Mouse (Mus musculus) lung, embryonic 16.5 days (tissue): ENCODE measurements around the gene Nfasc. TPM values are rescaled to one million over a fixed set of nuclear protein-coding genes. Genes with fewer than 3 reads are reported as not detected.

ENCODE experiments used
- ATAC-seq: fragments of 200-750 bp; cut with Nextera tagmentation; 2 replicates; pipeline ENCODE4 v1.8.0; 2017; ENCODE audit warnings: low read depth, mild to moderate bottlenecking, moderate library complexity
- H3K27ac ChIP-seq: fragments of 300-500 bp; sonication (generic); 2 replicates; pipeline ENCODE4 v1.5.1; 2014; ENCODE audit warnings: mild to moderate bottlenecking, control low read depth, low read length
- H3K27me3 ChIP-seq: fragments of 300-500 bp; sonication (generic); 2 replicates; pipeline ENCODE4 v1.6.1; 2014; ENCODE audit warnings: low read depth, low read length, mixed read lengths; ENCODE audit not compliant: control insufficient read depth, insufficient read depth
- H3K36me3 ChIP-seq: fragments of 300-500 bp; sonication (generic); 2 replicates; pipeline ENCODE4 v1.6.1; 2014; ENCODE audit warnings: low read length; ENCODE audit not compliant: control insufficient read depth, insufficient read depth
- H3K4me1 ChIP-seq: fragments of 300-500 bp; sonication (generic); replicated peaks from 2 replicates; pipeline ENCODE4 v1.6.1; 2014; ENCODE audit warnings: low read length, mixed read lengths; ENCODE audit not compliant: control insufficient read depth, insufficient read depth
- H3K4me2 ChIP-seq: fragments of 300-500 bp; sonication (generic); 2 replicates; pipeline ENCODE4 v1.6.1; 2014; ENCODE audit warnings: low read depth, low read length, control low read depth
- H3K4me3 ChIP-seq: fragments of 300-500 bp; sonication (generic); 2 replicates; pipeline ENCODE4 v1.5.1; 2014; ENCODE audit warnings: mild to moderate bottlenecking, low read length, control low read depth
- H3K9ac ChIP-seq: fragments of 300-500 bp; sonication (generic); 2 replicates; pipeline ENCODE4 v1.6.1; 2014; ENCODE audit warnings: low read length, control low read depth
- H3K9me3 ChIP-seq: fragments of 300-500 bp; sonication (generic); 2 replicates; pipeline ENCODE4 v1.6.1; 2016; ENCODE audit warnings: low read length; ENCODE audit not compliant: control insufficient read depth
- WGBS: fragments of 180-500 bp; shearing (Covaris S2); extraction: QIAGEN DNeasy Blood & Tissue Kit; methylation state at CpG from one replicate; pipeline ENCODE4 v1.1.7; 2014; 5-methylcytosine and 5-hydroxymethylcytosine counted together
- polyA plus RNA-seq: library from polyadenylated mRNA; unstranded; fragments of >200 nt; fragmentation: Nextera tagmentation; extraction: Ambion mirVana; gene quantifications from 2 replicates; pipeline ENCODE4 v1.2.1, GENCODE M21; 2015

Gene Nfasc
- polyA plus RNA-seq, 1 experiment from 2014 or later, result 0.18 TPM

- Histone ChIP-seq H3K9me3 (no peaks in the 10 kb centered on the region), H3K9ac (no peak overlapping the region), H3K27ac (no peak overlapping the region), H3K4me3 (no peak overlapping the region), H3K4me1 (no peaks in the 10 kb centered on the region; the same call in 1 of the 2 replicates), H3K4me2 (no peak overlapping the region), H3K36me3 (no peaks in the 10 kb centered on the region), H3K27me3 (peaks cover 27% of the 10 kb centered on the region)
- ATAC-seq, result no peak
- 0% methylated on average over 11 of the region's 11 CpGs for WGBS
Observed at GRCm38 (mm10) chr1:132739077-132739521, 2.5 kb downstream of the Nfasc start.

GRCm38 (mm10) chr1:132736171-132736570 lies 5.4 kb downstream of the Nfasc start:
- H3K27ac ChIP-seq, result no peak overlapping the region
- no peak overlapping the region for H3K9ac ChIP-seq
- ATAC-seq, result no peak
- H3K27me3 ChIP-seq, result peaks cover 15% of the 10 kb centered on the region
- no peaks in the 10 kb centered on the region for H3K36me3 ChIP-seq
- no peaks in the 10 kb centered on the region for H3K4me1 ChIP-seq
- WGBS, result 17% methylated on average over 4 of the region's 4 CpGs
- no peaks in the 10 kb centered on the region for H3K9me3 ChIP-seq
- H3K4me3 ChIP-seq, result no peak overlapping the region
- no peak overlapping the region for H3K4me2 ChIP-seq

DNA sequence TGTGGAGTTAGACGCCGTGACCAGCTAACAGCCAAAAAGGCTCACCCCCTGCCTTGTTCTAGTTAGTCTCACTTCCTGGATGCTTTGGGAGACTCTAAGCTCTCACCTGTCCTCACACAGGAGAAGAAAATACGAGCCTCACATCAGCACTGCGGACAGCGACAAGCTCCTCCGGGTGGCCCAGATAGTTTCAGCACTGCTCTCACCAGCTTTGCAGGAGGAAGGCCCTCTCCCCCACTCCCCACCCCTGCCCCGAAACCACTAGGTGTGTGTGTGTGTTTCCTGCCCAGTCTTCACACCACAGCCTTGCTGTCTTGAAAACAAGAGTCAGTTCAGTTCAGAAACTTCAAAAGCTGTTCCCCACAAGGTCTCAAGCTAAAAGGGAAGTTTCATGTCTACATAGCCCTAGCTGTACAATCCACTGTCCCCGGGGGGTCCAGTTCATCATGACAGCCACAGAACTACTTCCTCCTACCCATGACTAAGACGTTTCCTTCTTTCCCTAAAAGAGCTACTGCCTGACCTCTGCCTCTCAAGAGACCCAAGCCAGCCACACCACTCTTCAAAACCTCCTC lies 7.6 kb downstream of the Nfasc start:
- Histone ChIP-seq H3K27ac (no peak overlapping the region), H3K36me3 (no peaks in the 10 kb centered on the region), H3K4me2 (no peak overlapping the region), H3K4me3 (no peak overlapping the region), H3K27me3 (peaks cover 2% of the 10 kb centered on the region; the same call in 1 of the 2 replicates), H3K9me3 (no peaks in the 10 kb centered on the region), H3K9ac (no peak overlapping the region), H3K4me1 (no peaks in the 10 kb centered on the region)
- whole genome bisulfite sequencing, result 26% methylated on average over 9 of the region's 9 CpGs
- ATAC-seq, result no peak

GRCm38 (mm10) chr1:132732307-132732706 lies 9.3 kb downstream of the Nfasc start:
- Histone ChIP-seq H3K4me2 (no peak overlapping the region), H3K9me3 (no peaks in the 10 kb centered on the region), H3K27me3 (no peaks in the 10 kb centered on the region), H3K4me3 (no peak overlapping the region), H3K9ac (no peak overlapping the region), H3K4me1 (no peaks in the 10 kb centered on the region), H3K27ac (no peak overlapping the region), H3K36me3 (no peaks in the 10 kb centered on the region)
- WGBS, result 70% methylated on average over 12 of the region's 12 CpGs
- no peak for ATAC-seq

DNA sequence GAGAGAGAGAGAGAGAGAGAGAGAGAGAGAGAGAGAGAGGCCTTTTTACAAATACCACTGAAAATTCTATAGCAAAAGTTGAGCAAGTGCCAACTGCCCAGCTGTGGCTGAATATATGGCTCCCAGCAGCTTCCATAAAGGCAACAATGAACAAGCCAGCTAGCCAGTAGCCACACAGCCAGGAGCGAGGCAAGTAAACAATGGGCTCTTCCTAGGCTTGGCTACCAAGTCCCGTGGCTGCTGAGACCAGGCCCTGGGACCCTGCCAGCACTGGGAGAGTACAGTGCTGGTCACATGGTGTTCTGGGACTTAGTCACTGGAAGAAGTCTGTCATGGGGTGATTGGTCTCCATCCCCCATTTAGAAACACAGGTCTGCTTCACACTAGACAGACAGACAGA lies 14.0 kb downstream of the Nfasc start:
- H3K4me2 ChIP-seq, result no peak overlapping the region
- no peaks in the 10 kb centered on the region for H3K27me3 ChIP-seq
- H3K9ac ChIP-seq, result no peak overlapping the region
- no peak for ATAC-seq
- no peaks in the 10 kb centered on the region for H3K4me1 ChIP-seq
- no peak overlapping the region for H3K27ac ChIP-seq
- 39% methylated on average over 2 of the region's 2 CpGs for WGBS
- no peaks in the 10 kb centered on the region for H3K9me3 ChIP-seq
- H3K36me3 ChIP-seq, result no peaks in the 10 kb centered on the region
- H3K4me3 ChIP-seq, result no peak overlapping the region

GRCm38 (mm10) chr1:132722362-132722761 lies 19.2 kb downstream of the Nfasc start:
- H3K9me3 ChIP-seq, result no peaks in the 10 kb centered on the region
- no peaks in the 10 kb centered on the region for H3K4me1 ChIP-seq
- H3K4me2 ChIP-seq, result no peak overlapping the region
- H3K36me3 ChIP-seq, result no peaks in the 10 kb centered on the region
- 70% methylated on average over 4 of the region's 4 CpGs for WGBS
- no peaks in the 10 kb centered on the region for H3K27me3 ChIP-seq
- no peak overlapping the region for H3K9ac ChIP-seq
- no peak overlapping the region for H3K27ac ChIP-seq
- H3K4me3 ChIP-seq, result no peak overlapping the region
- ATAC-seq, result no peak

GRCm38 (mm10) chr1:132721266-132721665 lies 20.3 kb downstream of the Nfasc start:
- H3K9ac ChIP-seq, result no peak overlapping the region
- H3K4me1 ChIP-seq, result no peaks in the 10 kb centered on the region
- 47% methylated on average over 3 of the region's 3 CpGs for WGBS
- H3K36me3 ChIP-seq, result no peaks in the 10 kb centered on the region
- no peaks in the 10 kb centered on the region for H3K27me3 ChIP-seq
- no peaks in the 10 kb centered on the region for H3K9me3 ChIP-seq
- H3K4me2 ChIP-seq, result no peak overlapping the region
- no peak for ATAC-seq
- no peak overlapping the region for H3K4me3 ChIP-seq
- no peak overlapping the region for H3K27ac ChIP-seq

- no peak for ATAC-seq
- no peak overlapping the region for H3K4me3 ChIP-seq
Observed at GRCm38 (mm10) chr1:132718225-132718624, 23.4 kb downstream of the Nfasc start.

GRCm38 (mm10) chr1:132715044-132715443 lies 26.6 kb downstream of the Nfasc start:
- Histone ChIP-seq H3K27me3 (no peaks in the 10 kb centered on the region), H3K36me3 (no peaks in the 10 kb centered on the region), H3K9ac (no peak overlapping the region), H3K27ac (no peak overlapping the region), H3K4me3 (no peak overlapping the region), H3K4me2 (no peak overlapping the region), H3K9me3 (no peaks in the 10 kb centered on the region), H3K4me1 (no peaks in the 10 kb centered on the region)
- ATAC-seq, result no peak
- WGBS, result 80% methylated on average over 9 of the region's 9 CpGs

More at GRCm38 (mm10) chr1:132718225-132718624, 23.4 kb downstream of the Nfasc start:
- no peak overlapping the region for H3K27ac ChIP-seq
- H3K9ac ChIP-seq, result no peak overlapping the region
- H3K4me1 ChIP-seq, result no peaks in the 10 kb centered on the region
- no peaks in the 10 kb centered on the region for H3K9me3 ChIP-seq
- H3K27me3 ChIP-seq, result no peaks in the 10 kb centered on the region
- no peak overlapping the region for H3K4me2 ChIP-seq
- 57% methylated on average over 5 of the region's 5 CpGs for WGBS
- H3K36me3 ChIP-seq, result no peaks in the 10 kb centered on the region

DNA sequence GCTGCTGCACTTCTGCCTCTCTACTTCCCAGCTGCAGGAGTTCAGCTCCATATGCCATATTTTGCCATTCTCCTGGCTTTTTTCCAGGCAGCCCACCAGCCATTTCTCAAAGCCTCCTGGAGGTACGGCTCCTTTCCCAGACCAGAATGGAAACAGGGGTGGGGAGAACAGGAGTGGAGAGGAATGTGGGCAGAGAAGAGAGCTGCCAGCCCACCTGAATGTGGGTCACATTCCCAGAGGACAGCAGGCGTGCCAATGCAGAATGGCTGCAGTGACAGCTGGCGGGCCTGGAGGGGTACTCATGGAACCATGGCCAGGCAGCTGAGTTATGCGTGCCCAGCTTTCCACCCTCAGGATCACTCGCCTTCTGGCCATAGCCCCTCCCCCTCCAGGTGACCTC lies 32.2 kb downstream of the Nfasc start:
- H3K9me3 ChIP-seq, result no peaks in the 10 kb centered on the region
- no peak overlapping the region for H3K4me2 ChIP-seq
- no peak overlapping the region for H3K4me3 ChIP-seq
- H3K9ac ChIP-seq, result no peak overlapping the region
- ATAC-seq, result no peak
- no peaks in the 10 kb centered on the region for H3K4me1 ChIP-seq
- no peak overlapping the region for H3K27ac ChIP-seq
- no peaks in the 10 kb centered on the region for H3K27me3 ChIP-seq
- 46% methylated on average over 5 of the region's 5 CpGs for WGBS
- H3K36me3 ChIP-seq, result no peaks in the 10 kb centered on the region
